Mouse (Mus musculus): ENCODE results near the gene Ndc80.
"Not testable (repeated sequence)": the region's sequence is repeated elsewhere in the genome, so short reads cannot be mapped to it uniquely, and the experiment has no call there.

Ndc80 gene

DNA sequence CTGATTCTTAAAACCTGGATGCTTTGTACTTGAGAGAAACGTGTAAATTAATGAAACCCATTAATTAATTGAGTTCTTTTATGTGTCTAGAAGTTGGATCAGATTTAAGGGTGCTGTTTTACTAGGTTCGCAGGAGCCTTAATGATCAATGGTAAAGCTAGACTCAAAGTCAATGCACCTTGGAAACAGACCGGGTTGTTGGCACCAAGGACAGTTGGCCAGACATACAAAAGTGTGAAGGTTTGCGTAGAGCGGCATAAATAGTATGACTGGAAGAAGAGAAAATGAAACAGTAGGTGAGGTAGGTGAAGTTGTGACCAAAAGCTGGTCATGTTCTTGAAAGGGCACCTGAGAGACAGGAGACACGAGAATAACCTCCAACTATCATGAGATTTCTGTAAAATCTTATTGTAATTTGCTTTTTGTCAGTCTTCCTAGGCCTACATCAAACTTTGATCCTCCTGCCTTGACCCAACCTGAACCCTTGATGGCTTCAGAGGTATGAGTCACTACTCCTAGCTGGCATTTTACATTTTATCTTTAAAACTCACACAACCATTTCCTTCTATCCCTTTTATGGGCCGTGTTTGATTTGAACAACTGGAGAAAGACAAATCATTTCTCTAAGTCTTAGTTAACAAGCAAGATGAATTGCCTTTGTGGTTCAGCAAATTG lies 50.2 kb downstream of the Ndc80 start:
- no peak for DNase-seq

DNA sequence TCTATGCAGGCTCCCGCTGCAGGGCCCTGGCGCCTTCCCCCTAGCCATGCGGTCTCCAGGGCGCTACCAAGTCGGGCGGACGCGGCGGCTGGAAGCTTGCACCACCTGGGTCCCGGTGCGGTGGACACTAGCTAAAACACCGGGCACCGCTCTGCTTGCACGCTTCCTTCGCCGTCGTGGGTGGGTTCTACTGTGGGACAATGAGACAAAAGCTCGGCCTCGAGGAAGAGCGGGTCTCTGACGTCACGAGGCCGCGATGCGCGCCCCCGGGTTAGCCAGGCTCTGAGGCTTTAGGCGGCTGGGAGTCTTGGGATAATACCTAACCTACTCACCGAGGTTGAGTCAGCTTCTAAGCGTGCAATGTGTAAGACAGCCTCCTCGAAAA lies 51.0 kb downstream of the Ndc80 start:
- DNase-seq = no peak

DNA sequence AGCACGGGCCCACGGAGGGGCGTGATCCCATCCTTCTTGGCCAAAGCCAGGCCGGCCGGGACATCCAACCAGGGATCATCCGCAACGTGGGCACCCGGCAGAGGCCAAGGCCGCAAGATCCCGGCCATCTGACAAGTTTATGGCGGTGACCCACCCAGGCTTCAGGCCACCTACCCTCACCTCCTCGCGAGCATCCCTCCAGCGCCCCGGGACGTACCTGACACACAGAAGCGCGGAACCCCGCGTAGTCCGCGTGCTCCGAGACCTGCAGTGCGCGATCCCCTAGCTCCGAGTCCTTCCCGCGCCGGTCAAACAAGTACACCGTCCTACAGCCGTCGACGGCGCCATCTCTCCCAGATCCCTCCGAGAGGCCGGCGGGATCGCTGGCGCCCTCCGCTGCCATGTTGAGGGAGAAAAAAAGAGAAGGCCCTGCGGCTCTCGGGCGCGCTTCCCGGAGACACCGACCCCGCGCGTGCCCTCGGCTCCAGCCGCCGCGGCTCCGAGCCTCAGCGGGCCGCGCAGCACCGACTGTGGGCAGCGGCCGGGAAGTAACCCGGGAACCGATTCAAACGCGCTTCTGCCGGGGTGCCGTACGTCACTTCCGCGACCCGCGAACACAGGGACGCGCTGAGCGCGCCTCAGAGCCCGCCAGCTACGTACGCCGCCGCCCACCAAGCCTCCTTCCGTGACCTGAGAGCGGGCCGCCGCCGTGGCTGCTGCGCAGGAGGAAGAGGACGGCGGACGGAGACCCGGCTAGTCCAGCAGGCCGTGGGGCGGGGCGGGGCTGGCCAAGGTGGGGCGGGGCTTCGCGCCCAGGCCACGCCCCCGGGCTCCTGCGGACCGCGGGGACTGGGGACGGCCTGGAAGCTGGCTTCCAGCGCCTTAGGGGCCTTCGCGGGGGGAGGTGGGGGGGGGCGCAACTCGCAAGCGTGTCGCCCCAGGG lies 51.6 kb downstream of the Ndc80 start, which contains the start of gene Smchd1:
Gene Smchd1, minus strand, starts transcription at position 582 of the 943 bp plus-strand sequence.
- peak; percentile 95 for DNase-seq

DNA sequence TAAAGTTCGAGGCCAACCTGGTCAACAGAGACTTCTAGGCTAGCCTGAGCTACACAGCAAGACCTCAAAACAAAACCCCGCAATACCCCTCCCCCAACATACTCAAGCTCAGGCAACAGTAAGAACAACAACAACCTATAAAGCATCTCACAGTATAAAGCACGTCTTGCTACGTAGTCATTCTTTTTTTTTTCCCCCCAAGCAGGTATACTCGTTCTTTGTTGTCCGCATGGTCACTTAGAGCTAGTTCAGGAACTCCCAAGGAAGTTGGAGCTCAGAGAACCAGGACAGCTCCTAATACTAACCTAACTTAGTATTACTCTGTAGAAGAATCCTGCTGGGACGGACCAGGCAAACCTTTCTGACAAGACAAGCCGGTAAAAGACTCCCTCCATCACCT lies 52.5 kb downstream of the Ndc80 start:
- no peak for DNase-seq

DNA sequence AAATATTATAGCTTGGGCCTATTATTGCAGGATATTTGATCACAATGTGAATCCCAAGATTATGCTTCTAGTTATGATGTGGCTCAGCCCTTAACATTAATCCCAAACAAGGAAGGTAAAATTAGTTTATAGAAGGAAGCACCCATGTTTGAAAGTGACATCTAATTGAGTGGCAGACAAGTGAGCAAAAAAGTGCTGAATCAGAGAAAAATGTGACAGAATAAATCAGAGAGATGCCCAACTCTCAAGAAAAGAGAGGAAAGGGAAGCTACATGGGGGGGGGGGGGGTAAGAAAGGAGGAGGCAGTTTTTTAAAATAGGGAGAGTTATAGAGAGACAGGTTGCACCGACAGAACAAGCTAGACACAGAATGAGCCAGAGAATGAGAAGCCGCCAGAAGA lies 55.4 kb downstream of the Ndc80 start:
- no peak for DNase-seq

DNA sequence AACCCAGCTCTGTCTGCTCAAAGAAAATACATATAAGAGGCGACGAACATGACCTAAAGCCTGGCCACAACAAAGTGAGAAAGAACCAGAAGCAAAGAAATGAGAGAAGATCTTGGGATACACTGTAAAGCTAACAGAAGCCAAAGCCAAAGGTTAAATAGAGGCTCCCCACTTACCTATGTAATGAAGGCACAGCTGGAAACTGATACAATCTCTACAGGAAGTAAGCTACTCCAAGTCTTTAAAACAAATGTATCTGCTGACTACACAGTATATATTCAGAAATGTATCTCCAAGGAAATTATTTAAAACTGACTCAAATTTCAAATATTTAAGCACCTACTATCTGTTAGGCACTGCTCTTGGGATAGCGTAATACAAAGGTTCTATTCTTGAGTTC lies 66.3 kb downstream of the Ndc80 start:
- no peak for DNase-seq

DNA sequence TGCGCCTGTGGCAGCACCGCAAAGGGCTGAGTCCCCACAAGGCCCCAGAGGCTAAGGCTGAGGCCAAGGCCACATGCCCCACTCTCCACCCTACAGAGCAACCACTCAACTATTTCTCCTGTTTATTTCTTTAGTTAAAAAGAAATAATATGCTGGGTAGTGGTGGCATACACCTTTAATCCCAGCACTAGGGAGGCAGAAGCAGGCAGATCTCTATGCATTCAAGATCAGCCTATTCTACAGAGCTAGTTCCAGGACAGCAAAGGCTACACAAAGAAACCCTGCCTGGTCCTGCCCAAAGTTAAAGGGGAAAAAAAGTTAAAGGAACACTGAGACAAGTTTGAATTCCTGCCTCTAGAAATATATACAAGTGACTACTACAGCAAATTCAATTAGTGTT lies 66.8 kb downstream of the Ndc80 start, which contains the start of gene Gm4707:
Gene Gm4707, minus strand, starts transcription at position 101 of the 400 bp plus-strand sequence.
- no peak for DNase-seq

DNA sequence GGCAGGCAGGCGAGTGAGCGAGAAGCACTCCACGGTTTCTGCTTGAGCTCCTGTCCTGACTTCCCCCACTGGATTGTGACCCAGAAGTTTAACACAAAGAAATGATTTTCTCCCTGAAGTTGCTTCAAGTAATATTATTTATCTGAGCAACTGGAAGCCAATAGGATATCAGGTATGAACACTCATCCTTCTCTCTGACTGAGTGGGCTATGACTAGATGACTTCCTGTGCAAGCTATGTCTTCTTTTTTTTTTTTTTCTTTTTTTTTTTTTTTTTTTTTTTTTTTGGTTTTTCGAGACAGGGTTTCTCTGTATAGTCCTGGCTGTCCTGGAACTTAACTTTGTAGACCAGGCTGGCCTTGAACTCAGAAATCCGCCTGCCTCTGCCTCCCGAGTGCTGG lies 69.3 kb downstream of the Ndc80 start:
- not testable (repeated sequence) for DNase-seq

All from kidney, adult 11 months (tissue).